Mouse (Mus musculus): Measurements from ENCODE around the gene Neurl3. TPM values are rescaled to one million over a fixed set of nuclear protein-coding genes. Genes with fewer than 3 reads are reported as not detected.

Neurl3 gene
- polyA plus RNA-seq, 1 experiment from 2014 or later, result 1.1 TPM

DNA sequence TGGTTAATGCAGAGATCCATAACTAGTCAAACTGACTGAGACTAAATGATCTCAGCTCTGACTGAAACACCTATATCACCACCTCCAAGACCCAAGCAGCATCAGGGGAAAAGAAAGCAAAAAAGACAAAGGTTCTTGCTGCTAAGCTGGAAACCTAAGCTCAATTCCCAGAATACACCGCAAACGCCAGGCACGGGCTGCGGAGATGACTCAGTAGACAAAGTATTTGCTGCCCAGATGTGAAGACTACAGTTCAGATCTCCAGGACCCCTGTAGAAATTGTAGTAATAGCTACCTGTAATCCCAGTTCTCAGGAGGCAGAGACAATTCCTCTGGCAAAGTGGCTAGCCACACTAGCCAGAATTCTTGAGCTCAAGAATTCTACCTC, 29.7 kb downstream of the Neurl3 start:
- H3K27ac ChIP-seq, result no peak overlapping the region
- H3K9ac ChIP-seq, result no peak overlapping the region
- no peaks in the 10 kb centered on the region for H3K36me3 ChIP-seq (replicated peaks)
- WGBS, result 94% methylated on average over 4 of the region's 4 CpGs
- peak overlapping the region; percentile 67 for H3K4me2 ChIP-seq
- peaks cover 32% of the 10 kb centered on the region for H3K4me1 ChIP-seq
- H3K9me3 ChIP-seq, result no peaks in the 10 kb centered on the region
- peak overlapping the region; percentile 88; the same call in 1 of the 2 replicates for H3K4me3 ChIP-seq
- 0 out of 2 replicates have a peak, but pooled peaks have one; percentile 4 for ATAC-seq (replicated peaks)
- H3K27me3 ChIP-seq (replicated peaks), result no peaks in the 10 kb centered on the region

DNA sequence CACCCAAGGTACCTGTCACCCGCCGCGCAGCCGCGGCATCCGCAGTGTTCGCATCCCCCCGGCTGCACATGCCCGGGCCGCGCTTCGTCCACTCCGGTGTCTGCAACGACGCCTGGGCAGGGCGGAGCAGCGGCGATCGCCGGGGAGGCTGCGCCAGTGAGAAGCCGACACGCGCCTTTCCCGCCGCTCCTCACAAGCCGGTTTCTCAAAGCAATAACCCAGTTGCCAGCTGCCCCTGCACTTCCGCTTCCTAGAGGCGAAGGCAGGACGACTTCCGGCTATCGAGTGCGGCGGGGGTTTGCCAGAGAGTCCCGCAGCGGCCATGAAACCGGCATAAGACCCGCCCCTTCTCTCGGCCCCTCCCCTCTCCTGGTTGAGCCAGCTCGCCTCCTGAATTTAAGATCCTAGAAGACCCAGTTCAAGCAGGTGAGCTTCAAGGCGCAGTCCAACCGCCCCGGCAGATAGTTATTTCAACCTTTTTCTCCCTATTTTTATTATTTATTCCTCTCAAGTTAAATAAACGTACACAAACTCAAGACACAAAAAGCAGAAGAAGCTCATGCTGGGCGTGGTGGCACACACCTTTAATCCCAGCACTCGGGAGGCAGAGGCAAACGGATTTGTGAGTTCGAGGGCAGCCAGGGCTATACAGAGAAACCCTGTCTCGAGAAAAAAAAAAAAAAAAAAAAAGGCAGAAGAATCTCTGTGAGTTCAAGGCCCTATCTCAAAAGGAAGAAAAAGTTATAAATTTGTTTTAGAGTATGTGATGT, 30.2 kb downstream of the Neurl3 start, which contains the start of gene Uggt1:
TSS of gene Uggt1 (minus strand) at position 663 of the 770 bp plus-strand sequence.
- Histone ChIP-seq H3K36me3 (replicated peaks) (no peaks in the 10 kb centered on the region), H3K4me1 (peaks cover 33% of the 10 kb centered on the region), H3K4me3 (peak within 1 kb of the TSS; percentile 88), H3K27me3 (replicated peaks) (no peaks in the 10 kb centered on the region), H3K9me3 (no peaks in the 10 kb centered on the region), H3K4me2 (peak within 1 kb of the TSS; percentile 67), H3K9ac (peak within 1 kb of the TSS; percentile 84), H3K27ac (peak within 1 kb of the TSS; percentile 86)
- ATAC-seq (replicated peaks), result peak; percentile 98
- WGBS, result 2% methylated on average over 49 of the region's 49 CpGs

DNA sequence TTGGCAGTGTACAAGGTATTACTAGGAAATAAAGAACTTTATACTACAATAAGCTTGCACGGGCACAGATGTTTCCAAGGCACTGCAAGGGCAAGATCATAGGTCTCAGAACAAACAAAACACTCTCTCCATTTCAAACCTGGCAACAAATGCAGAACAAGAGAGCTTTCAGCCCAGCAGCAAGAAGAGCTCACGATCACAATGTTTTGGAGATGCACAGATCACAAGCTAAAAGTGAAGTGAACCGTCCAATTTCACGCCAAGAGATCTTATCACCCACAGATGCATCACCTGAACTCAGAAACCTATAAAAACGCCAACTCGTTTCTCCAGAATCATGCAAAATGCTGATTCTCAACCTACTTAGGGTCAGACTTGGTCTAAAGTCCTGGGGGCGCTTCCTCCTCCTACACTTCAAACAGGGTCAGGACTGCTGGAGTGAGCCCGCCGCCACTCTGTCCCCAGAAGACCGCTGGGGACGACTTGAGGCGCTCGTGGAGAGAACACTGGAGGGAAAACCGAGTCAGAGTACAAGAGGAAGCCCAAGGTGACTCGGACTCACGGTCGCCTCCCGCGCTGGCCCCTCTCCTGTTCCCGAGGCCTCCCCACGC, 30.9 kb downstream of the Neurl3 start:
- peak overlapping the region; percentile 88 for H3K4me3 ChIP-seq
- H3K36me3 ChIP-seq (replicated peaks), result no peaks in the 10 kb centered on the region
- no peaks in the 10 kb centered on the region for H3K9me3 ChIP-seq
- peak overlapping the region; percentile 84 for H3K9ac ChIP-seq
- 4% methylated on average over 21 of the region's 21 CpGs for WGBS
- H3K4me1 ChIP-seq, result peaks cover 33% of the 10 kb centered on the region
- peak overlapping the region; percentile 67 for H3K4me2 ChIP-seq
- peak overlapping the region; percentile 86 for H3K27ac ChIP-seq
- no peak for ATAC-seq (replicated peaks)
- H3K27me3 ChIP-seq (replicated peaks), result no peaks in the 10 kb centered on the region

- Histone ChIP-seq H3K36me3 (replicated peaks) (no peaks in the 10 kb centered on the region), H3K27ac (no peak overlapping the region), H3K9ac (no peak overlapping the region), H3K4me2 (no peak overlapping the region), H3K9me3 (no peaks in the 10 kb centered on the region), H3K27me3 (replicated peaks) (no peaks in the 10 kb centered on the region), H3K4me3 (no peak overlapping the region), H3K4me1 (peaks cover 33% of the 10 kb centered on the region)
- 92% methylated on average over 15 of the region's 15 CpGs for WGBS
- ATAC-seq (replicated peaks), result no peak
Measured at GRCm38 (mm10) chr1:36241903-36242429, 32.5 kb downstream of the Neurl3 start.

DNA sequence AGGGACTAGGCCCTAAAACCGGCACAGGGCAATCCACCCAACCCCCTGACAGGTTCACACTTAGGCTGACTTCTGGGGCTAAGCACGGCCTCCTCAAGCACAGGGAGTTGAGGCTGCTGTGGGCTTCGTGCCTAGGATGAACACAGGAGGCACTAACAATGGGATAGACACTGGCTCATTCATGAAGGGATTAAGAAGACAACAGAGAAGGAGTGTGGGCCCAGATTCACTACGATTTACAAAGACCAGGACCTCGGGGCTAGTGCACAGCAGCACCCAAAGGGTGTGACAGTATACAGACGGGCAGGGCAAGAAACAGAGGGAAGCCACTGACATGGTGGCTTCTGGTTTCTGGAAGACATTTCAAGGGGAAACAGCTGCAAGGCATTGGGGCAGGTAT, 34.3 kb downstream of the Neurl3 start:
- no peak overlapping the region for H3K4me2 ChIP-seq
- ATAC-seq (replicated peaks), result no peak
- WGBS, result 12% methylated on average over 6 of the region's 6 CpGs
- peaks cover 33% of the 10 kb centered on the region for H3K4me1 ChIP-seq
- H3K27me3 ChIP-seq (replicated peaks), result no peaks in the 10 kb centered on the region
- H3K9ac ChIP-seq, result no peak overlapping the region
- H3K4me3 ChIP-seq, result no peak overlapping the region
- no peaks in the 10 kb centered on the region for H3K9me3 ChIP-seq
- no peak overlapping the region for H3K27ac ChIP-seq
- H3K36me3 ChIP-seq (replicated peaks), result no peaks in the 10 kb centered on the region

DNA sequence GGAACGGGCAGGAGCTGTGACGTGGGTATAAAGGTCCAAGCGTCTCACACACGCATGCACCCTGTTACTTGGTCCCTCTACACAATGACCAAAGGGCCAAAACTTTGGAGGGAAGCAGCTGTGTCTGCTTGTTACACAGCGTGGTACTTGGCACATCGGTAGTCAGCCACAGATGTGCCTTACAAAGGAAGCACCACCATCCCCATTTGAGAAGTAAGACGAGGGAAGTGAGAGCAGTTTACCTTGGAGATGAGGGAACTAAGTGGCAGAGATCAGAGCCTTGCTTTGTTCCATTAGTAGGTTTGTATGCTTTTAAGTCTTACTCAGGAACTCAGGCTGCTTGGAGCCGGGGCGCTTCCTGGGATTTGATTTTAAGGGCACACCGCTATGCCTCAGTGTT, 35.1 kb downstream of the Neurl3 start:
- Histone ChIP-seq H3K27me3 (replicated peaks) (no peaks in the 10 kb centered on the region), H3K4me3 (no peak overlapping the region), H3K36me3 (replicated peaks) (peaks cover 3% of the 10 kb centered on the region; the same call in 1 of the 2 replicates), H3K9me3 (no peaks in the 10 kb centered on the region), H3K27ac (no peak overlapping the region), H3K4me1 (peaks cover 28% of the 10 kb centered on the region), H3K4me2 (no peak overlapping the region), H3K9ac (no peak overlapping the region)
- 89% methylated on average over 10 of the region's 10 CpGs for whole genome bisulfite sequencing
- no peak for ATAC-seq (replicated peaks)

DNA sequence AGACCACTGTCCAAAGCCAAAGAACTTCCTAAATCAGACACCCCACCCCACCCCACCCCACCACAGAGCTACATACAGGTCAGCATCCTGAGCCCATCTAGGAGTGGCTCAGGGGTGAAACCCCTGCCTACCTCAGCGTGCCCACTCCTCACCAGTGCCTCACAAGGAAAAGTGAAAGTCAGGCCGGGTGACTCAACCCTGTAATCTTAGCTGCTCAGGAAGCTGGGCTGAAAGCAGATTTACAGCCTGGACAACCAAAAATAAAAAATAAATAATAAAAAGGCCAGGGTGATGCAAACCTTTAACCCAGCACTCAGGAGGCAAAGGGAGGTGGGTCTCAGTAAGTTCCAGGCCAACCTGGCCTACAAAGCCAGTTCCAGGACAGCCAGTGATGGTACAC, 38.6 kb downstream of the Neurl3 start:
- H3K27me3 ChIP-seq (replicated peaks), result no peaks in the 10 kb centered on the region
- H3K36me3 ChIP-seq (replicated peaks), result peaks cover 11% of the 10 kb centered on the region; the same call in 1 of the 2 replicates
- 93% methylated on average over 2 of the region's 2 CpGs for WGBS
- H3K9me3 ChIP-seq, result no peaks in the 10 kb centered on the region
- no peak overlapping the region for H3K9ac ChIP-seq
- no peak overlapping the region for H3K27ac ChIP-seq
- H3K4me1 ChIP-seq, result 0 out of 2 replicates have a peak, but pooled peaks cover 4% of the 10 kb centered on the region
- no peak overlapping the region for H3K4me3 ChIP-seq
- no peak overlapping the region for H3K4me2 ChIP-seq
- no peak for ATAC-seq (replicated peaks)

GRCm38 (mm10) chr1:36235057-36235639, 39.3 kb downstream of the Neurl3 start:
- WGBS, result 90% methylated on average over 9 of the region's 9 CpGs
- no peaks in the 10 kb centered on the region for H3K27me3 ChIP-seq (replicated peaks)
- H3K4me1 ChIP-seq, result 0 out of 2 replicates have a peak, but pooled peaks cover 4% of the 10 kb centered on the region
- H3K36me3 ChIP-seq (replicated peaks), result peaks cover 15% of the 10 kb centered on the region; the same call in 1 of the 2 replicates
- ATAC-seq (replicated peaks), result no peak
- no peak overlapping the region for H3K4me2 ChIP-seq
- H3K9me3 ChIP-seq, result no peaks in the 10 kb centered on the region
- no peak overlapping the region for H3K9ac ChIP-seq
- no peak overlapping the region for H3K27ac ChIP-seq
- H3K4me3 ChIP-seq, result no peak overlapping the region

DNA sequence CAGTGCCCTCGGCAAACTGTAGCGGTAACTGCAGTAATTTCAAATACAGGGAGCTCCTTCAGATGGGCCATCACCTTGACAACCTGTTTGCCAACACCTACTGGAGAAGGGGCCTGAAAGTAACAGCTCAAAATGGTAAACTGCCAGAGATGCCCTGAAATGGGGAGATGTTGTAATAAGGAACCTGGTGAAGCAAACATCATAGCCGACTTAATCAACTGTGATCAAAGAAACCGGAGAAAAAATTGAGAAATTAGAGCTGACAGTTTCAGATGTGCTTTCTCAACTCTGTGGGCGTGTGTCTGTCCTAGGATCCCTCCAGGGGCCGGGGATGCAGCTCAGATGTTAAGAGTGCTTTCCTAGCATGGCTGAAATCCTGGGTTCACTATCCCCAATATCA, 41.3 kb downstream of the Neurl3 start:
- WGBS, result 91% methylated on average over 6 of the region's 6 CpGs
- no peak overlapping the region for H3K27ac ChIP-seq
- H3K4me2 ChIP-seq, result no peak overlapping the region
- H3K4me3 ChIP-seq, result no peak overlapping the region
- no peak for ATAC-seq (replicated peaks)
- H3K9me3 ChIP-seq, result no peaks in the 10 kb centered on the region
- H3K4me1 ChIP-seq, result no peaks in the 10 kb centered on the region
- H3K27me3 ChIP-seq (replicated peaks), result no peaks in the 10 kb centered on the region
- H3K36me3 ChIP-seq (replicated peaks), result peaks cover 16% of the 10 kb centered on the region; the same call in 1 of the 2 replicates
- H3K9ac ChIP-seq, result no peak overlapping the region

DNA sequence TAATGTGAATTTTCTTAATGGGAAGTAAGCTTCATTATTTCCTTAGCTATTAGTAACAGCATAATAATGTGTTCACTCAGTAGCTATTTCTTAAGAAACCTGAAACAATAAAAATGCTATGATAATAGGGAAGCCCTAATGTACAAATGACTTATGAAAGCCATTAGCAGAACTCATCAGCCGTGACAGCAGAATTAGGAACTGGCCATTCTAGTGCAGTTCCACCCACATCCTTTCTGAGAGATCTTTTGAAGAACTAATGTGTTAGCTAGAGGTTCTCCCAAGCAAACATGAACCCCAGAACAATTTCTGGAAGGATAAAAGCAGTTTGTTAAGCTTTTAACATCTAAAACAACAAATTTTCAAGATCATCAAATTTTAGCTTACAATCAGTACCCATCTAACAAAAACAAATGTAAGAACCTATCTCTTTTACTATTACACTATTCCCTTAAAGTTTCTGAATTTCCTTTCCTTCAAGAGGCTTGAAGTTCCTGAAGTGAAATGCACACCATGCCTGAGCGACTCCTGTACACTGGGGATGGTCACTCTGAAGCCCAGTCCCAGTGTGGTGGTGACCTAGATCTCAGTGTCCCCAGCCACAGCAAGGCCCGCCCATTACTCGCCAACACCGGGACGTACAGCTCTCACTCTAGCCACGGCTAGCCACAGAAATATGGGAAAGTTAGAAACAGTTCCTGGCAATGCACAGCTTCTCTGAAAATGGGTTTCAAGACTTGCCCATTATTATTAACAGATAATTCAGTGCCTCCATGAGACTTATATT, 43.4 kb downstream of the Neurl3 start:
- H3K27me3 ChIP-seq (replicated peaks), result no peaks in the 10 kb centered on the region
- no peak overlapping the region for H3K4me3 ChIP-seq
- no peak overlapping the region for H3K27ac ChIP-seq
- peaks cover 19% of the 10 kb centered on the region; the same call in 1 of the 2 replicates for H3K36me3 ChIP-seq (replicated peaks)
- no peak for ATAC-seq (replicated peaks)
- H3K9ac ChIP-seq, result no peak overlapping the region
- WGBS, result 86% methylated on average over 7 of the region's 7 CpGs
- H3K9me3 ChIP-seq, result no peaks in the 10 kb centered on the region
- H3K4me1 ChIP-seq, result no peaks in the 10 kb centered on the region
- no peak overlapping the region for H3K4me2 ChIP-seq

DNA sequence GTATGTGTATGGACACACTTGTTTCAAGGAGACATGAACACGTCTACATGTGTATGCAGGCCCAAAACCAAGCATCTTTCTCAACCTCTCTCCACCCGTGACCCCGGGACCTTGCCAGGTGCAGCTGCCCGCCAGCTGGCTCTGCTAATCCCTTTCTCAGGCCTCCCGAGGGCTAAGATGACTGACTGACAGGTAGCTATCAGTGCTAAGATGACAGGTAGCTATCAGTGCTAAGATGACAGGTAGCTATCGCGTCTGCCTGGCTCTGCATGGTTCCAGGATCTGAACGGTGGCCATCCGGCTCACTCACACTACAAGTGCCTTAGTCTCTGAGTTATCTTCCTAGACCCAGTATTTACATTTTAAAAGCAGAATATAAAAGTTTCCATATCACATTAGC, 46.0 kb downstream of the Neurl3 start:
- Histone ChIP-seq H3K4me3 (no peak overlapping the region), H3K9ac (no peak overlapping the region), H3K9me3 (no peaks in the 10 kb centered on the region), H3K27me3 (replicated peaks) (no peaks in the 10 kb centered on the region), H3K27ac (no peak overlapping the region), H3K36me3 (replicated peaks) (peaks cover 16% of the 10 kb centered on the region; the same call in 1 of the 2 replicates), H3K4me2 (no peak overlapping the region), H3K4me1 (no peaks in the 10 kb centered on the region)
- WGBS, result 84% methylated on average over 9 of the region's 9 CpGs
- no peak for ATAC-seq (replicated peaks)

Data from midbrain, embryonic 15.5 days (tissue).